Mouse (Mus musculus) heart, postnatal 36 days (tissue): Measurements from ENCODE around the gene Igf2bp3. TPM values are rescaled to one million over a fixed set of nuclear protein-coding genes. Genes with fewer than 3 reads are reported as not detected.
"Not testable (repeated sequence)": the region's sequence is repeated elsewhere in the genome, so short reads cannot be mapped to it uniquely, and the experiment has no call there.

Source experiments
- DNase-seq, 2 experiments: peaks; one replicate each; pipeline ENCODE4 v3.0.0; 2021 to 2022
- intact Hi-C: fragments of 180-260 bp; cut with DNase I; formaldehyde crosslinking; loops from one replicate; pipeline ENCODE4 v1.15.1; 2025
- total RNA-seq, 2 experiments: library from RNA; stranded (reverse); gene quantifications; 2 replicates each; pipeline ENCODE4 v1.2.3; 2021

The Igf2bp3 gene
- under 1 TPM; 0.19 to 0.22 TPM for total RNA-seq

- DNase-seq = peak; percentile 34 to 52
- intact Hi-C loops = loop anchor here (2.0 kb wide), 1 partner anchor 142 kb away; the partner anchor contains the start of gene Malsu1
These were observed at the start of gene Igf2bp3 for GRCm38 (mm10) chr6:49214928-49215747. Gene Igf2bp3, minus strand, starts transcription at chr6:49214957.

GRCm38 (mm10) chr6:49264446-49264845, 49.7 kb upstream of the Igf2bp3 start:
- DNase-seq, intact Hi-C loops: not testable (repeated sequence)

- intact Hi-C loops = loop anchor here (2.0 kb wide), 1 partner anchor 43 kb away; no protein-coding TSS in a partner anchor
These were observed 49.1 kb upstream of the Igf2bp3 start, which contains the start of gene Tra2a for GRCm38 (mm10) chr6:49263847-49264243. Gene Tra2a, minus strand, starts transcription at chr6:49264033.

GRCm38 (mm10) chr6:49263081-49263846, 48.5 kb upstream of the Igf2bp3 start:
- peak in 1 of 2 experiments; percentile 50 for DNase-seq
- intact Hi-C loops = loop anchor here (2.0 kb wide), 1 partner anchor 42 kb away; no protein-coding TSS in a partner anchor

More at GRCm38 (mm10) chr6:49263847-49264243, 49.1 kb upstream of the Igf2bp3 start, which contains the start of gene Tra2a:
- peak; percentile 98 to 99 for DNase-seq

GRCm38 (mm10) chr6:49262421-49262820, 47.7 kb upstream of the Igf2bp3 start:
- no peak for DNase-seq
- intact Hi-C loops = loop anchor here (2.0 kb wide), 1 partner anchor 42 kb away; no protein-coding TSS in a partner anchor

GRCm38 (mm10) chr6:49259711-49260110, 45.0 kb upstream of the Igf2bp3 start:
- intact Hi-C loops = no loop called here
- no peak for DNase-seq

- no peak for DNase-seq
- intact Hi-C loops = no loop called here
These were observed 43.1 kb upstream of the Igf2bp3 start for GRCm38 (mm10) chr6:49257880-49258279.

- intact Hi-C loops = no loop called here
- no peak for DNase-seq
These were observed 37.5 kb upstream of the Igf2bp3 start for GRCm38 (mm10) chr6:49252207-49252606.

- intact Hi-C loops = no loop called here
- no peak for DNase-seq
These were observed 36.4 kb upstream of the Igf2bp3 start for GRCm38 (mm10) chr6:49251199-49251598.

GRCm38 (mm10) chr6:49247246-49247645, 32.5 kb upstream of the Igf2bp3 start:
- no peak for DNase-seq
- intact Hi-C loops = no loop called here

- no peak for DNase-seq
- intact Hi-C loops = no loop called here
These were observed 27.6 kb upstream of the Igf2bp3 start for GRCm38 (mm10) chr6:49242331-49242730.

- DNase-seq = no peak
- intact Hi-C loops = no loop called here
These were observed 26.8 kb upstream of the Igf2bp3 start for GRCm38 (mm10) chr6:49241562-49241961.

GRCm38 (mm10) chr6:49236331-49236730, 21.6 kb upstream of the Igf2bp3 start:
- peak; percentile 100 for DNase-seq
- intact Hi-C loops = no loop called here

- intact Hi-C loops = no loop called here
- DNase-seq = no peak
These were observed 18.6 kb upstream of the Igf2bp3 start for GRCm38 (mm10) chr6:49233356-49233755.

GRCm38 (mm10) chr6:49228126-49228679, 13.4 kb upstream of the Igf2bp3 start:
- intact Hi-C loops = loop anchor here (1.0 to 5.0 kb wide), 2 partner anchors 89 to 171 kb away; partner anchors contain the start of gene Ccdc126
- DNase-seq = peak in 1 of 2 experiments; percentile 46

GRCm38 (mm10) chr6:49227184-49227735, 12.5 kb upstream of the Igf2bp3 start:
- DNase-seq = peak; percentile 18 to 40
- intact Hi-C loops = loop anchor here (1.0 to 5.0 kb wide), 2 partner anchors 9 to 90 kb away; partner anchors contain the start of gene Ccdc126

GRCm38 (mm10) chr6:49225728-49226123, 11.0 kb upstream of the Igf2bp3 start:
- intact Hi-C loops = loop anchor here (5.0 kb wide), 1 partner anchor 92 kb away; the partner anchor contains the start of gene Ccdc126
- no peak for DNase-seq

GRCm38 (mm10) chr6:49224923-49225727, 10.4 kb upstream of the Igf2bp3 start:
- no peak for DNase-seq
- intact Hi-C loops = loop anchor here (5.0 kb wide), 1 partner anchor 92 kb away; the partner anchor contains the start of gene Ccdc126

GRCm38 (mm10) chr6:49221906-49222305, 7.1 kb upstream of the Igf2bp3 start:
- intact Hi-C loops = loop anchor here (2.0 kb wide), 1 partner anchor 41 kb away; no protein-coding TSS in a partner anchor

More at GRCm38 (mm10) chr6:49221906-49222305, 7.1 kb upstream of the Igf2bp3 start:
- DNase-seq = no peak
